26 mouse cellular contexts compared by ENCODE assay signal in the genomic region with DNA sequence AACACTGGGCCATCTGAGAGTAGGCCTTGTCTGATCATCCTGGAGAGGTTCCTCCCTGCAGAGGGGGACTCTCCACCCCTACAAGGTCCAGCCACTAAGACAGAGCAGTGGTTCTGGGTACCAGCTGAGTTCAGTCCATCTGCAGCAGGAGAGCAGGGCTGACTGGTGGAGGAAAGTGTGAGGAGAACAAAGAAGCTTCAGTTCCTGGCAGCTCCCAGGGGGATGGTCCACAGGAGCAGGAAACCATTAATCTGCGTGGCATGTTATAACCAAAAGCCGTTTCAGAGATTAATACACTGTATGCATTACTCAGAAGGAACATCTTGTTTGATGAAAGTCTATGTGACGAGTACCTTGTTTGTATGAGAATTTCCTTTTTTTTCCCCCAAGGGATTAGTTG. TPM values are rescaled to one million over a fixed set of nuclear protein-coding genes. Genes with fewer than 3 reads are reported as not detected.
DNase-seq lines count a peak whose midpoint lies in the region; ATAC-seq and TF ChIP-seq lines count a peak whose summit lies in the region.
"Had no signal": no experiment of that assay in that cellular context is flagged by ENCODE, and none has a peak within 500 bp of the region (broad histone marks: within the 10 kb centered on the region; RNA-seq: fewer than 3 reads in every experiment).

No protein-coding gene starts in this region.

- peaks cover 16% of the 10 kb centered on the region for H3K4me1 ChIP-seq in intestine, embryonic 16.5 days (ENCODE audit: control insufficient read depth, insufficient read depth, low read length)
- peaks cover 7% of the 10 kb centered on the region; the same call in 1 of the 2 replicates for H3K4me1 ChIP-seq in intestine, embryonic 15.5 days (replicated peaks)
- peaks cover 5% of the 10 kb centered on the region; the same call in 1 of the 2 replicates for H3K4me1 ChIP-seq in lung, embryonic 15.5 days
- H3K4me1 ChIP-seq in lung, adult 2 months (ENCODE audit: control insufficient read depth, insufficient read depth, low read length), result peaks cover 19% of the 10 kb centered on the region
- no peaks in the 10 kb centered on the region for H3K4me1 ChIP-seq in lung, postnatal 0 days (ENCODE audit: insufficient read depth, low read depth, low read length)
- H3K4me1 ChIP-seq: embryonic facial prominence, embryonic 13.5 days; forebrain, embryonic 12.5 days; hindbrain, embryonic 13.5 days; limb, embryonic 13.5 days; midbrain, embryonic 10.5 days had no signal

- H3K27me3 ChIP-seq in intestine, embryonic 16.5 days (replicated peaks; ENCODE audit: control insufficient read depth, insufficient read depth, low read length), result no peaks in the 10 kb centered on the region
- H3K27me3 ChIP-seq in intestine, embryonic 15.5 days (replicated peaks), result no peaks in the 10 kb centered on the region
- no peaks in the 10 kb centered on the region for H3K27me3 ChIP-seq in lung, embryonic 15.5 days
- H3K27me3 ChIP-seq in lung, postnatal 0 days (replicated peaks; ENCODE audit: insufficient read depth, low read length), result no peaks in the 10 kb centered on the region
- H3K27me3 ChIP-seq: embryonic facial prominence, embryonic 13.5 days; forebrain, embryonic 12.5 days; hindbrain, embryonic 13.5 days; limb, embryonic 13.5 days had no signal

- no peak overlapping the region for H3K9ac ChIP-seq in intestine, embryonic 16.5 days (ENCODE audit: low read depth, low read length)
- no peak overlapping the region for H3K9ac ChIP-seq in intestine, embryonic 15.5 days
- H3K9ac ChIP-seq in lung, embryonic 15.5 days, result no peak overlapping the region
- H3K9ac ChIP-seq in lung, postnatal 0 days (replicated peaks; ENCODE audit: low read depth), result no peak overlapping the region
- H3K9ac ChIP-seq: embryonic facial prominence, embryonic 13.5 days; forebrain, embryonic 12.5 days; hindbrain, embryonic 13.5 days; limb, embryonic 13.5 days; liver, embryonic 14.5 days had no signal

- no peak for TF ChIP-seq POLR2A in lung, adult 2 months (IDR thresholded peaks at IDR 0.05; ENCODE audit: borderline replicate concordance, extremely low read depth, low read depth, low read length)

- no peaks in the 10 kb centered on the region for H3K9me3 ChIP-seq in intestine, embryonic 16.5 days (ENCODE audit: control insufficient read depth, low read length)
- no peaks in the 10 kb centered on the region for H3K9me3 ChIP-seq in intestine, embryonic 15.5 days
- no peaks in the 10 kb centered on the region for H3K9me3 ChIP-seq in lung, embryonic 15.5 days
- no peaks in the 10 kb centered on the region for H3K9me3 ChIP-seq in lung, postnatal 0 days (ENCODE audit: low read length)
- H3K9me3 ChIP-seq: embryonic facial prominence, embryonic 13.5 days; forebrain, embryonic 12.5 days; hindbrain, embryonic 13.5 days; limb, embryonic 13.5 days; midbrain, embryonic 10.5 days had no signal

- peak; percentile 57; the same call in 1 of the 2 replicates for TF ChIP-seq EP300 in lung, postnatal 0 days (IDR thresholded peaks at IDR 0.05)

- ATAC-seq in intestine, embryonic 16.5 days, result peak; percentile 39; the same call in 1 of the 2 replicates
- no peak; the same call in 1 of the 2 replicates for ATAC-seq in intestine, embryonic 15.5 days
- ATAC-seq in lung, embryonic 15.5 days (ENCODE audit: borderline replicate concordance, extremely low read depth, low FRiP score, low TSS enrichment), result peak; percentile 43; the same call in 1 of the 2 replicates
- ATAC-seq in lung, postnatal 0 days, result peak; percentile 40
- ATAC-seq: CD4-positive, CD25-positive, alpha-beta regulatory T cell, adult 4 months; midbrain, embryonic 16.5 days had no signal

- DNase-seq in embryo, embryonic 11 days, result peak; percentile 42
- no peak for DNase-seq in embryo, embryonic 10.5 days (ENCODE audit: low spot score)
- DNase-seq in lung, adult 2 months, result no peak
- peak; percentile 54 for DNase-seq in lung, postnatal 0 days (ENCODE audit: low spot score)
- no peak for DNase-seq in urinary bladder, postnatal 4 days (ENCODE audit: low spot score in 2 of 2)
- DNase-seq: adrenal gland, postnatal 25 days; cerebellum, adult 9-11 months; heart, postnatal 10 days; right cerebral cortex, adult 18-20 months; right cerebral cortex, postnatal 4 days; thymus, adult 18-20 months; thymus, postnatal 36 days had no signal

- no peak overlapping the region for H3K4me2 ChIP-seq in intestine, embryonic 16.5 days (ENCODE audit: low read depth, low read length)
- H3K4me2 ChIP-seq in intestine, embryonic 15.5 days (replicated peaks), result no peak overlapping the region
- no peak overlapping the region for H3K4me2 ChIP-seq in lung, embryonic 15.5 days
- no peak overlapping the region for H3K4me2 ChIP-seq in lung, postnatal 0 days (replicated peaks; ENCODE audit: low read depth, low read length)
- H3K4me2 ChIP-seq: embryonic facial prominence, embryonic 13.5 days; forebrain, embryonic 12.5 days; hindbrain, embryonic 13.5 days; limb, embryonic 13.5 days had no signal

- no peak overlapping the region for H3K4me3 ChIP-seq in intestine, embryonic 16.5 days (ENCODE audit: low read length)
- H3K4me3 ChIP-seq in intestine, embryonic 15.5 days (replicated peaks), result no peak overlapping the region
- H3K4me3 ChIP-seq in lung, embryonic 15.5 days, result no peak overlapping the region
- H3K4me3 ChIP-seq in lung, adult 2 months (replicated peaks; ENCODE audit: extremely low read depth, low read depth, low read length), result no peak overlapping the region
- no peak overlapping the region for H3K4me3 ChIP-seq in lung, postnatal 0 days (ENCODE audit: low read depth, low read length)
- H3K4me3 ChIP-seq: embryonic facial prominence, embryonic 13.5 days; erythroblast, embryonic 14.5 days; forebrain, embryonic 12.5 days; hindbrain, embryonic 13.5 days; limb, embryonic 13.5 days; midbrain, embryonic 10.5 days; myocyte had no signal

- WGBS in intestine, embryonic 16.5 days, result 46% methylated on average over 3 of the region's 3 CpGs
- 44% methylated on average over 3 of the region's 3 CpGs for WGBS in intestine, embryonic 15.5 days
- WGBS in lung, embryonic 15.5 days, result 29% methylated on average over 3 of the region's 3 CpGs
- 29% methylated on average over 3 of the region's 3 CpGs for WGBS in lung, adult 2 months
- 14% methylated on average over 3 of the region's 3 CpGs for WGBS in lung, postnatal 0 days

- no peaks in the 10 kb centered on the region for H3K36me3 ChIP-seq in intestine, embryonic 16.5 days (ENCODE audit: control insufficient read depth, insufficient read depth, low read length)
- no peaks in the 10 kb centered on the region for H3K36me3 ChIP-seq in intestine, embryonic 15.5 days
- no peaks in the 10 kb centered on the region for H3K36me3 ChIP-seq in lung, embryonic 15.5 days
- H3K36me3 ChIP-seq in lung, postnatal 0 days (ENCODE audit: insufficient read depth, low read length), result no peaks in the 10 kb centered on the region
- H3K36me3 ChIP-seq: embryonic facial prominence, embryonic 13.5 days; forebrain, embryonic 12.5 days; hindbrain, embryonic 13.5 days; limb, embryonic 13.5 days; midbrain, embryonic 10.5 days had no signal

- H3K27ac ChIP-seq in intestine, embryonic 16.5 days (ENCODE audit: low read length), result no peak overlapping the region; the same call in 1 of the 2 replicates
- H3K27ac ChIP-seq in intestine, embryonic 15.5 days, result no peak overlapping the region
- peak overlapping the region; percentile 15; the same call in 1 of the 2 replicates for H3K27ac ChIP-seq in lung, embryonic 15.5 days
- H3K27ac ChIP-seq in lung, postnatal 0 days (ENCODE audit: low read length), result 0 out of 2 replicates have a peak overlapping the region, but pooled peaks have one; percentile 51
- H3K27ac ChIP-seq: embryonic facial prominence, embryonic 13.5 days; forebrain, embryonic 12.5 days; hindbrain, embryonic 13.5 days; limb, embryonic 13.5 days; liver, embryonic 14.5 days; macrophage; midbrain, embryonic 10.5 days had no signal

- TF ChIP-seq CTCF in lung, adult 2 months (IDR thresholded peaks at IDR 0.05; ENCODE audit: insufficient read depth, low read length), result no peak
- no peak for TF ChIP-seq CTCF in lung, postnatal 0 days (IDR thresholded peaks at IDR 0.05)

RNA-seq across cellular contexts. Expression of gene Slc43a3, which starts 23.7 kb away (rescaled TPM):
- 43.7 and 47.7 TPM in 2 replicates for polyA plus RNA-seq in intestine, embryonic 16.5 days (2015; fragmentation: Nextera tagmentation; extraction: Ambion mirVana)
- 45.4 and 48.2 TPM in 2 replicates for polyA plus RNA-seq in intestine, embryonic 15.5 days (2015; fragmentation: Nextera tagmentation; extraction: Ambion mirVana)
- polyA plus RNA-seq in lung, embryonic 15.5 days (2015; fragmentation: Nextera tagmentation; extraction: Ambion mirVana), result 78.5 and 89.7 TPM in 2 replicates
- polyA plus RNA-seq in lung, adult 2 months (2012; rRNA removed), result 325 and 376 TPM in 2 replicates
- 121 and 122 TPM in 2 replicates for polyA plus RNA-seq in lung, postnatal 0 days (2015; fragmentation: Nextera tagmentation; extraction: Ambion mirVana)

RNA-seq across cellular contexts. Expression of gene Rtn4rl2, which starts 26.2 kb away (rescaled TPM):
- polyA plus RNA-seq in intestine, embryonic 16.5 days (2015; fragmentation: Nextera tagmentation; extraction: Ambion mirVana), result 0.57 and 0.61 TPM in 2 replicates
- 1.2 and 1.7 TPM in 2 replicates for polyA plus RNA-seq in intestine, embryonic 15.5 days (2015; fragmentation: Nextera tagmentation; extraction: Ambion mirVana)
- 0.70 and 0.79 TPM in 2 replicates for polyA plus RNA-seq in lung, embryonic 15.5 days (2015; fragmentation: Nextera tagmentation; extraction: Ambion mirVana)
- polyA plus RNA-seq in lung, adult 2 months (2012; rRNA removed), result 2.7 and 9.7 TPM in 2 replicates
- polyA plus RNA-seq in lung, postnatal 0 days (2015; fragmentation: Nextera tagmentation; extraction: Ambion mirVana), result 0.62 and 1.1 TPM in 2 replicates
- polyA plus RNA-seq: CD4-positive, CD25-positive, alpha-beta regulatory T cell, adult 4 months; erythroblast, embryonic 14.5 days; macrophage had no signal

Comparison
In these comparisons a context has a peak if more than half of its experiments do, and no peak if none do; other contexts are left out.
1. DNase-seq: peak in embryo, embryonic 11 days (single experiment) and lung, postnatal 0 days (single experiment); none in embryo, embryonic 10.5 days (single experiment), lung, adult 2 months (single experiment) and urinary bladder, postnatal 4 days (0 of 2).
2. H3K27ac ChIP-seq: peak in lung, embryonic 15.5 days (single experiment) and lung, postnatal 0 days (single experiment); none in intestine, embryonic 16.5 days (single experiment) and intestine, embryonic 15.5 days (single experiment).